Mouse (Mus musculus): ENCODE results near the gene Pde4c. TPM values are rescaled to one million over a fixed set of nuclear protein-coding genes. Genes with fewer than 3 reads are reported as not detected.

Pde4c gene
- polyA plus RNA-seq, 1 experiment from 2014 or later: 0.69 TPM

DNA sequence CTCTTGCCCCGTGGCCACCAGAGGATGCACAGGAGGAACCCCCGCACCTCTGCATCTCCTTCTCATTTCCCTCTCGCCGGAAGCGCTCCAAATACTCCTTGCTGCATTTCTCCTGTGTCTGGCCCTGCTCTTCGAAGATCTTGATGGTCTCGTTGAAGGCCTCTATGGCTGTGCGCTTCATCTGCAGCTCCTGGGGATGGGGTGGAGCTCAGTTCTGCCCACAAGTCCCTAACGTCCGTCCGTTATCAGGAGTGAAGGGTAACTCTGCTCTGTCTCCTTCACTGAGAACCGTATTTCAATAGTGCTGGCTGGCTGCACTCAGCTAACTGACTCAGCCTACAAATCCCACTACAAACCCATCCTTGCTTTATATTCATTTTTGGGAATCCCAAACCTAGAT is 46.3 kb downstream of the Pde4c start:
- peaks cover 75% of the 10 kb centered on the region for H3K36me3 ChIP-seq
- no peaks in the 10 kb centered on the region for H3K9me3 ChIP-seq
- H3K4me1 ChIP-seq (replicated peaks): peaks cover 61% of the 10 kb centered on the region
- no peak for DNase-seq (ENCODE audit: low spot score)
- WGBS: 73% methylated on average over 12 of the region's 12 CpGs
- H3K27ac ChIP-seq: no peak overlapping the region
- H3K4me3 ChIP-seq: 0 out of 2 replicates have a peak overlapping the region, but pooled peaks have one; percentile 1
- H3K27me3 ChIP-seq (ENCODE audit: insufficient read depth, poor library complexity, severe bottlenecking): peaks cover 34% of the 10 kb centered on the region

GRCm38 (mm10) chr8:70770748-70771147 is 47.2 kb downstream of the Pde4c start:
- Histone ChIP-seq H3K27ac (no peak overlapping the region), H3K27me3 (ENCODE audit: insufficient read depth, poor library complexity, severe bottlenecking) (peaks cover 32% of the 10 kb centered on the region), H3K36me3 (peaks cover 79% of the 10 kb centered on the region), H3K4me3 (no peak overlapping the region), H3K9me3 (no peaks in the 10 kb centered on the region), H3K4me1 (replicated peaks) (peaks cover 61% of the 10 kb centered on the region)
- no peak for DNase-seq (ENCODE audit: low spot score)
- 95% methylated on average over 13 of the region's 13 CpGs for WGBS

GRCm38 (mm10) chr8:70771217-70771616 is 47.7 kb downstream of the Pde4c start:
- Histone ChIP-seq H3K36me3 (peaks cover 79% of the 10 kb centered on the region), H3K9me3 (no peaks in the 10 kb centered on the region), H3K4me3 (no peak overlapping the region), H3K27me3 (ENCODE audit: insufficient read depth, poor library complexity, severe bottlenecking) (peaks cover 27% of the 10 kb centered on the region), H3K4me1 (replicated peaks) (peaks cover 61% of the 10 kb centered on the region), H3K27ac (no peak overlapping the region)
- 85% methylated on average over 7 of the region's 7 CpGs for WGBS
- no peak for DNase-seq (ENCODE audit: low spot score)

- H3K27ac ChIP-seq: no peak overlapping the region
- H3K9me3 ChIP-seq: no peaks in the 10 kb centered on the region
- H3K36me3 ChIP-seq: peaks cover 79% of the 10 kb centered on the region
- DNase-seq (ENCODE audit: low spot score): no peak
- peaks cover 54% of the 10 kb centered on the region for H3K4me1 ChIP-seq (replicated peaks)
- 95% methylated on average over 13 of the region's 13 CpGs for WGBS
- no peak overlapping the region for H3K4me3 ChIP-seq
- H3K27me3 ChIP-seq (ENCODE audit: insufficient read depth, poor library complexity, severe bottlenecking): peaks cover 19% of the 10 kb centered on the region
Observed at GRCm38 (mm10) chr8:70772075-70772474, 48.6 kb downstream of the Pde4c start.

DNA sequence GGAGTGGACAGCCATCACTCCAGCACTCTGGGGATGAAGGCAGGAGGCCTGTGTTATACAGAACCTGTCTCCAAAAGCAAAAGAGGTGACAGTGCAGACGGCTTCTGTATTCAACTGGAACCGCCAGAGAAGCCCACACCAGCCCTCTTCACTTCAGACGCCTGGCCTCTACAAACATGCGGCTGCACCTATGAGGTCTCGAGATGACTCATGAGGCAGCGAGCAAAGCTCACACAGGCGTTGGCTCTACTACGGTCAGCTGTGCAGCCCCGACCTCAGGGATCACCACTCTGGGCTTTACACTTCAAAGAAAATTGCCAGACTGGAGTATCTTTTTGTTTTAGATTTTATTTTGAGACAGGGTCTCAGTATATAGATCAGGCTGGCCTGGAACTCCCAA is 49.4 kb downstream of the Pde4c start:
- Histone ChIP-seq H3K4me3 (no peak overlapping the region), H3K36me3 (peaks cover 73% of the 10 kb centered on the region), H3K27ac (no peak overlapping the region), H3K9me3 (no peaks in the 10 kb centered on the region), H3K4me1 (replicated peaks) (peaks cover 54% of the 10 kb centered on the region), H3K27me3 (ENCODE audit: insufficient read depth, poor library complexity, severe bottlenecking) (peaks cover 11% of the 10 kb centered on the region)
- no peak for DNase-seq (ENCODE audit: low spot score)
- 91% methylated on average over 9 of the region's 9 CpGs for WGBS

GRCm38 (mm10) chr8:70773410-70773809 is 49.9 kb downstream of the Pde4c start:
- no peaks in the 10 kb centered on the region for H3K9me3 ChIP-seq
- peak overlapping the region; percentile 79; the same call in 1 of the 2 replicates for H3K4me3 ChIP-seq
- WGBS: 92% methylated on average over 5 of the region's 5 CpGs
- no peak for DNase-seq (ENCODE audit: low spot score)
- H3K27ac ChIP-seq: no peak overlapping the region
- H3K36me3 ChIP-seq: peaks cover 72% of the 10 kb centered on the region
- H3K4me1 ChIP-seq (replicated peaks): peaks cover 58% of the 10 kb centered on the region
- H3K27me3 ChIP-seq (ENCODE audit: insufficient read depth, poor library complexity, severe bottlenecking): peaks cover 6% of the 10 kb centered on the region

DNA sequence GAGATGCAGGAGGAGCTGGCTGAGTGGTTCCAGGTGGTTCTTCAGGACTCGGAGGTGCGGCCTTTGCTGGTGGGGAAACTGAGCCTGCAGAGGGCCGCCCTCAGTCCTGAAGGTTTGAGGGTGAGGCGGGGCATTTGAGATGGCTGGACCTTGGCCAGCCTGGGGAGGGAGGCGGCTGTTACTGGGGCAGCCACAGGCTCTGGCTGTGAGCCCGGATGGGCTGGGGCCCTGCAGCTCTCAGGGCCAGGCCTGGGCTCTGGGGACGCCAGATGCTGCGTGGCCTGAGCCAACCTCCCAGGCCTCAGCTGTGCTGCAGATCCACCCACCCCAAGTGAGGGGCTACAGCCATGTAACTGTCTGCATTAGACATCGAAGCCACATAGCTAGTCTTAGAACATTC is 50.3 kb downstream of the Pde4c start:
- Histone ChIP-seq H3K4me3 (peak overlapping the region; percentile 79; the same call in 1 of the 2 replicates), H3K36me3 (peaks cover 72% of the 10 kb centered on the region), H3K27ac (no peak overlapping the region), H3K9me3 (no peaks in the 10 kb centered on the region), H3K27me3 (ENCODE audit: insufficient read depth, poor library complexity, severe bottlenecking) (peaks cover 2% of the 10 kb centered on the region; the same call in 1 of the 2 replicates), H3K4me1 (replicated peaks) (peaks cover 58% of the 10 kb centered on the region)
- DNase-seq (ENCODE audit: low spot score): no peak
- WGBS: 86% methylated on average over 9 of the region's 9 CpGs

GRCm38 (mm10) chr8:70774740-70775139 is 51.2 kb downstream of the Pde4c start:
- Histone ChIP-seq H3K4me3 (peak overlapping the region; percentile 79; the same call in 1 of the 2 replicates), H3K36me3 (peaks cover 72% of the 10 kb centered on the region)

DNA sequence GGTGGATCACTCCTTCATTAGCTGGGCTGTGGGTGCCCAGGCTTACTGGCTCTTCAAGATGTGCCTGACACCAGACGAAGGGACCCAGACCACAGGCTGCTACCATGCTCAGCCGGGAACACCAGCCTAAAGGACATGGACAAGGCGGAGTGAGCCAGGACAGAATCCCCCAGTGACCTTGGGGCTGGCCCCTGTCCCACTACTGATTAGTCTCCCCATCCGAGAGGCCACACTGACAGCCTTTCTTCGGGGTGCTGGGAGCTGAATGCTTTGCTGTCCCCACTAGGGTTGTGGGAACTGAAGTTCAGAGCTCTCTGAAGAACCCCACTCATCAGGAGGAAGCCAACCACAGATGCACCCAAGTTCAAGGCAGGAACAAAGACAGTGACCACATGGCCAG is 51.7 kb downstream of the Pde4c start:
- Histone ChIP-seq H3K27ac (peak overlapping the region; percentile 96), H3K36me3 (peaks cover 72% of the 10 kb centered on the region), H3K27me3 (ENCODE audit: insufficient read depth, poor library complexity, severe bottlenecking) (peaks cover 2% of the 10 kb centered on the region; the same call in 1 of the 2 replicates), H3K4me1 (replicated peaks) (peaks cover 53% of the 10 kb centered on the region), H3K9me3 (no peaks in the 10 kb centered on the region), H3K4me3 (peak overlapping the region; percentile 79)
- WGBS: 98% methylated on average over 5 of the region's 5 CpGs
- no peak for DNase-seq (ENCODE audit: low spot score)

More at GRCm38 (mm10) chr8:70774740-70775139, 51.2 kb downstream of the Pde4c start:
- Histone ChIP-seq H3K27me3 (ENCODE audit: insufficient read depth, poor library complexity, severe bottlenecking) (peaks cover 2% of the 10 kb centered on the region; the same call in 1 of the 2 replicates), H3K27ac (peak overlapping the region; percentile 96), H3K9me3 (no peaks in the 10 kb centered on the region), H3K4me1 (replicated peaks) (peaks cover 54% of the 10 kb centered on the region)
- 95% methylated on average over 18 of the region's 18 CpGs for WGBS
- no peak for DNase-seq (ENCODE audit: low spot score)

DNA sequence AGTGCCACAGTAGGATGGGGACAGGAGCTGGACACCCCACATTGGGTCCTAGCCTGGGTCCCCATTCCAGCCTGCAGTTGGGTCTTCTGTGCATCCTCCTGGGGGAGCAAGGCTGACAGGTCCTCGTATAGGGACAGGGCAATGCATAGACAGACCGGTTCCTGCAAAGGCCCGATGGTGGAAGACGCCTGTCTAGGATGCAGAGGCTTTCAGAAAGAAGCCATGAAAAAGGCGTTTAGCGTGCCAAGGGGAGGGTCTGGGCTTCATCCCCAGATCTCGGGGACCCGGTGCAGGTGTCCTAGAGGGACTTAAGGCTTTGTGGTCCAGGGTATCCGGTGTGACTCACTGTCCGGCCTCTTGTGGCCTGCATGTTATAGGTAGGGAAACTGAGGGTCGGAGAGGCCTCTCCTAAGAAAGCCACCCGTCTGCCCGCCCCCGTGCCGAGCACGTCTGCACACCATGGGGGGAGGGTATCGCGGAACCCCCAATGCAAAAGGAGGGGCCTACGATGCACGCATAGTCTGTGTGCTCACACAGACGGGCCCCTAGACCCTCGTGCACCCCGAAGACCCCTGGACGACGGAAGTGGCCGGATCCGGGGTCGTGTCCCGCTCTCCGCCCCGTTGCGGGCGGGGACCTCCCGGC is 52.5 kb downstream of the Pde4c start:
- peak; percentile 25 for DNase-seq (ENCODE audit: low spot score)
- H3K27ac ChIP-seq: peak overlapping the region; percentile 96
- H3K9me3 ChIP-seq: no peaks in the 10 kb centered on the region
- WGBS: 5% methylated on average over 34 of the region's 34 CpGs
- H3K4me1 ChIP-seq (replicated peaks): peaks cover 53% of the 10 kb centered on the region
- H3K4me3 ChIP-seq: peak overlapping the region; percentile 79
- peaks cover 72% of the 10 kb centered on the region for H3K36me3 ChIP-seq
- H3K27me3 ChIP-seq (ENCODE audit: insufficient read depth, poor library complexity, severe bottlenecking): peaks cover under 1% of the 10 kb centered on the region; the same call in 1 of the 2 replicates

GRCm38 (mm10) chr8:70776496-70777444 is 53.2 kb downstream of the Pde4c start, which contains the start of gene Pik3r2:
TSS of gene Pik3r2 (minus strand) at chr8:70776713.
- H3K36me3 ChIP-seq: peaks cover 72% of the 10 kb centered on the region
- DNase-seq (ENCODE audit: low spot score): peak; percentile 99
- no peaks in the 10 kb centered on the region for H3K27me3 ChIP-seq (ENCODE audit: insufficient read depth, poor library complexity, severe bottlenecking)
- WGBS: under 1% methylated on average over 94 of the region's 94 CpGs
- H3K9me3 ChIP-seq: no peaks in the 10 kb centered on the region
- H3K27ac ChIP-seq: peak within 1 kb of the TSS; percentile 96
- peak within 1 kb of the TSS; percentile 79 for H3K4me3 ChIP-seq
- peaks cover 53% of the 10 kb centered on the region for H3K4me1 ChIP-seq (replicated peaks)

DNA sequence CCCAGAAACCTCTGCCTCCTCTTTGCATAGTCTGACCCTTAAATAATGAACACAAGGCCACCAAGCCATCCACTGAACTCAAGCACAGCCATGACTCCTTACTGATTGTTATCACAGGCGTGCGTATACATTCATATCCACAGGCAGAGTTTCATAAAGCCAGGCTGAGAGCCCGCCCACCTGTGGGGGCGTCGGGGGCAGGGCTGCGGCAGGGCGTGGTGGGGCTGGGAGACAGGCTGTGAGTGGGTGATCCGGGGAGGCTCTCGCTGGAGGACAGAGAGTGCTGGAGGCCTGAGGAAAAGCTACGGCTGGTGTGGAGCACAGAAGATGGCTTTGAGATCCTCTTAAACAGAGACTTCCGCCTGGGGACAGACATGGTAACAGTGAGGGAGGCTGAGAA is 56.6 kb downstream of the Pde4c start:
- Histone ChIP-seq H3K4me1 (replicated peaks) (peaks cover 34% of the 10 kb centered on the region), H3K27ac (no peak overlapping the region), H3K9me3 (no peaks in the 10 kb centered on the region), H3K36me3 (peaks cover 72% of the 10 kb centered on the region), H3K27me3 (ENCODE audit: insufficient read depth, poor library complexity, severe bottlenecking) (no peaks in the 10 kb centered on the region), H3K4me3 (no peak overlapping the region)
- WGBS: 79% methylated on average over 11 of the region's 11 CpGs
- no peak for DNase-seq (ENCODE audit: low spot score)

Measured in hindbrain, embryonic 10.5 days (tissue).